Mouse (Mus musculus) cerebellum, adult 2 months (tissue): ENCODE results near the gene Nsmce3.

Experiments used
- CTCF ChIP-seq: fragments of 200-500 bp; IDR thresholded peaks from 2 replicates; pipeline ENCODE4 v1.5.1; 2011; ENCODE audit warnings: low read depth, mild to moderate bottlenecking, control low read depth, low read length, moderate library complexity, borderline replicate concordance; ENCODE audit not compliant: insufficient read depth
- POLR2A ChIP-seq: fragments of 200-500 bp; IDR thresholded peaks from 2 replicates; pipeline ENCODE4 v1.6.1; 2011; ENCODE audit warnings: low read length, control low read depth, borderline replicate concordance; ENCODE audit not compliant: insufficient read depth

DNA sequence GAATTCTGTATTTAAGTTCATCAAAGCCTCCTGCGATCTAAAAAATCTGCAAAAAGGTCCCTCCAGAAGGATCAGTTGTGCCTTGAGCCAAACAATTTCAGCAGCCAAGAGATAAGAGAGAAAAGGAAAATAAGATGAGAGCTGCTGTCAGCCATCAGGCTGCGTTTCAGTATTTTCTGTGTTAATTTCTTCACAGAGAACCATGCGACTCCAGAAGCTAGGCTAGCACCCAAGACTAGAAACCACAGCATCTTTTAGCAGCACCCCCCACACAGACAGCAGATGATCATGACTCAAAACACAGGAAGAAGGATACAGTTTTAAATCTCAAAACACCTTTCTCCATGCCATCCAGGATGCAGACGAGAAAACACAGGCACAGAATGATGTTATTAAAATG is 2.1 kb upstream of the Nsmce3 start:
- TF ChIP-seq CTCF (no peak), POLR2A (no peak)
